Mouse (Mus musculus) embryo, embryonic 11.5 days (tissue): Measurements from ENCODE around the gene Ifitm3.

Source experiments
- DNase-seq: peaks from one replicate; pipeline ENCODE4 v3.0.0-alpha.2; 2012; ENCODE audit warnings: low read depth, low spot score

Gene Ifitm3

GRCm38 (mm10) chr7:140962733-140963132 is 47.8 kb downstream of the Ifitm3 start:
- no peak for DNase-seq

DNA sequence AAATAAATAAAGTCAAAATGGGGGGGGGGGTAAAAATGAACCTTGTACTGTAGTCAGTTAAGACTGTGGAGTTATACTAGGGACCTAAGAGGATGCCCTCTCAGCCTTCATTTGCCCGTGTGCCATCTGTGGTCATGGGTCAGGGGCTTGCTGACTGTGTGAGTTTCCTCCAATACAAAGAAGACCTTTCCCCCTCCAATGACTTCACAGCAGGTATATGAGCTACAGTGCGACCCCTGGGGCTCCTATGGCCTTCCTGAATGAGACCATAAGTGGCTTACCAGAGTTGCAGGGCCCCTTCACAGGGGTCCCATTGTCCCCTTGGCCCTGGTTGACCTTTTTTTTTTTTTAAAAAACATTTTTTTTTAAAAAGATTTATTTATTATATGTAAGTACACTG is 49.2 kb downstream of the Ifitm3 start:
- DNase-seq, result no peak

DNA sequence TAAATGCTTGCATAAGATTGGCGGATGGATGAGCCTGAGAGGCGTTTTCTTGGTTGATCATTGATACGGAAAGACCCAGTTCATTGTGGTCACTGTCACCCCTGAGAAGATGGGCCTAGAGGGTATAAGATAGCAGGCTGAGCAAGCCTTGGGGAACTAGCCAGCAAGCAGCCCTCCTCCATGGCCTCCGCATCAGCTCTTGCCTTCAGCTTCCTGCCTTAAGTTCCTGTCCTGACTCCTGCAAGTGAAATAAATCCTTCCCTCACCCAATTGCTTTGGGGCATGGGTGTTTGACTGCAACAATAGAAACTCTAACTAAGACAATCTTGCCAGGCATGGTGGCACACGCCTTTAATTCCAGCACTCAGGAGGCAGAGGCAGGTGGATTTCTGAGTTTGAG is 50.5 kb downstream of the Ifitm3 start:
- no peak for DNase-seq
